Mouse (Mus musculus): ENCODE data around the gene Gm17334. TPM values are rescaled to one million over a fixed set of nuclear protein-coding genes. Genes with fewer than 3 reads are reported as not detected.
A peak's percentile ranks its signal among the peaks of the same experiment; 100 is the strongest.

Gm17334 gene
- total RNA-seq, 1 experiment = 0.22 TPM

DNA sequence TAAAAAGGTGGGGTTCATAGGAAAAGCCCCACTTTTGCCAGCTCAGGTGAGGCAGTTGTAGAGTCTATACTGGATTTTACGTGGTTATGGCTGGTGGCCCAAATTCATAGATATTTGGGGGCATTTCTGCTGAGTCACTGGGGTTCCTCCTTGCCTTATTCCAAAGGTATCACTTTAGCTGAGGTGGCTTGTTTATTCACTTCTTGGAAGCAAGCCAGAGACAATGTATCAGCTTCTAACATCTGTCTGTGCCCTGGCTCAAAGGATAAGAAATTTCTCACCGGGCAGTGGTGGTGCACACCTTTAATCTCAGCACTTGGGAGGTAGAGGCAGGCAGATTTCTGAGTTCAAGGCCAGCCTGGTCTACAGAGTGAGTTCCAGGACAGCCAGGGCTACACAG, 6.8 kb upstream of the Gm17334 start:
- no peak overlapping the region for H3K4me3 ChIP-seq (ENCODE audit: insufficient read depth in 1 of 2, low read depth in 1 of 2, low read length in 2 of 2, poor library complexity in 1 of 2, severe bottlenecking in 1 of 2)
- H3K4me1 ChIP-seq (ENCODE audit: control insufficient read depth in 2 of 2, insufficient read depth in 2 of 2, low read length in 2 of 2, poor library complexity in 1 of 2) = peaks cover 7 to 39% of the 10 kb centered on the region in 2 experiments
- DNase-seq (ENCODE audit: low read depth, low spot score) = no peak
- H3K27ac ChIP-seq (ENCODE audit: insufficient read depth, low read depth, low read length, poor library complexity, severe bottlenecking) = no peak overlapping the region
- H3K9ac ChIP-seq (ENCODE audit: insufficient read depth, low read depth, low read length, poor library complexity, severe bottlenecking) = no peak overlapping the region
- in situ Hi-C loops (cut with MboI; ENCODE audit: low sequenced_read_pairs in 2 of 2, unreplicated experiment in 2 of 2) = no loop called here
- TF ChIP-seq MAFK (IDR thresholded peaks at IDR 0.05; ENCODE audit: insufficient read depth, low read depth, low read length) (0 out of 2 replicates have a peak, but pooled peaks have one; percentile 9), CHD2 (IDR thresholded peaks at IDR 0.05; ENCODE audit: low read depth, low read length) (no peak)
- peaks cover 33% of the 10 kb centered on the region for H3K36me3 ChIP-seq (ENCODE audit: control insufficient read depth, insufficient read depth, low read length, poor library complexity, severe bottlenecking)
- no peaks in the 10 kb centered on the region for H3K9me3 ChIP-seq (ENCODE audit: control insufficient read depth, insufficient read depth, low read depth, low read length)

DNA sequence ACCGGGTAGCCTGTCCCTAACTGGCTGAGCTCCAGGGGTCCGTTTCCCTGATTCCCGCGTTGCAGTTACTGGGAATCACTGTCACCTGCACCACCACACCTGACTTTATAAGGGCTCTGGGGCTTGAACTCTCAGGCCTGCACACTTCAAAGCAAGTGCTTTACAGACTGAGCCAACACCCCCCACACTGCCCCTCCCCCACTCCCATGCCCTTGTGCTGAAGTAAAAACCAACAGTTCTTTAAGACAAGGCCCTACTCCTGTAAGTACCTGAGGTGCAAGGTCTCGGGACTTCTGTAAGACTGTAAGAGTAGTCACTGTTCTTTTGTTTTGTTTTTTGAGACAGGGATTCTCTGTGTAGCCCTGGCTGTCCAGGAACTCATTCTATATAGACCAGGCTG, 5.5 kb upstream of the Gm17334 start:
- H3K4me1 ChIP-seq (ENCODE audit: control insufficient read depth in 2 of 2, insufficient read depth in 2 of 2, low read length in 2 of 2, poor library complexity in 1 of 2) = peaks cover 3 to 37% of the 10 kb centered on the region in 2 experiments; a peak in 3 of 4 replicates
- H3K4me3 ChIP-seq (ENCODE audit: insufficient read depth in 1 of 2, low read depth in 1 of 2, low read length in 2 of 2, poor library complexity in 1 of 2, severe bottlenecking in 1 of 2) = no peak overlapping the region
- no peaks in the 10 kb centered on the region for H3K9me3 ChIP-seq (ENCODE audit: control insufficient read depth, insufficient read depth, low read depth, low read length)
- H3K9ac ChIP-seq (ENCODE audit: insufficient read depth, low read depth, low read length, poor library complexity, severe bottlenecking) = no peak overlapping the region
- no peak overlapping the region for H3K27ac ChIP-seq (ENCODE audit: insufficient read depth, low read depth, low read length, poor library complexity, severe bottlenecking)
- TF ChIP-seq HCFC1 (IDR thresholded peaks at IDR 0.05; ENCODE audit: borderline replicate concordance, insufficient read depth, low read length) (no peak), ZNF384 (IDR thresholded peaks at IDR 0.05; ENCODE audit: low read depth, low read length) (no peak), ZC3H11A (IDR thresholded peaks at IDR 0.05; ENCODE audit: borderline replicate concordance, low read depth, low read length) (no peak), MAFK (IDR thresholded peaks at IDR 0.05; ENCODE audit: insufficient read depth, low read depth, low read length) (no peak), CHD2 (IDR thresholded peaks at IDR 0.05; ENCODE audit: low read depth, low read length) (no peak)
- H3K36me3 ChIP-seq (ENCODE audit: control insufficient read depth, insufficient read depth, low read length, poor library complexity, severe bottlenecking) = peaks cover 47% of the 10 kb centered on the region
- in situ Hi-C loops (cut with MboI; ENCODE audit: low sequenced_read_pairs in 2 of 2, unreplicated experiment in 2 of 2) = no loop called here
- DNase-seq (ENCODE audit: low read depth, low spot score) = no peak

DNA sequence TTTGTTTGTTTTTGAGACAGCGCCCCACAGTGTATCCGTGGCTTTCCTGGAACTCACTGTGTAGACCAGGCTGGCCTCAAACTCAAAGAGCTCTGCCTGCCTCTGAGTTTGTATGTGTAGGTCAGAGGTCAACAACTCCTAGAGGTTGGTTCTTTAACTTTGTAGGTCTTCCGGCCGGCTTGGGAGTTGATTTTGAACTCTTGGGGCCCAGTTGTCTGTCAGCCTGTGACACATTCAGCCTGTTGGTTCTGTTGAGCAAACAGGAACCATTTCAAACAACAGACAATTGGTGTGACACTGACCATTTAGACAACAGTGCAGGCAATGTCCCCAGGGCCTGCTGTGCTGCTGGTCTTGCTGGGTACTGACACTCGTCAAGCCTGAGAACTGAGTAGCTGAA, 4.7 kb upstream of the Gm17334 start:
- no peak overlapping the region for H3K9ac ChIP-seq (ENCODE audit: insufficient read depth, low read depth, low read length, poor library complexity, severe bottlenecking)
- no peak overlapping the region for H3K27ac ChIP-seq (ENCODE audit: insufficient read depth, low read depth, low read length, poor library complexity, severe bottlenecking)
- TF ChIP-seq MAFK (IDR thresholded peaks at IDR 0.05; ENCODE audit: insufficient read depth, low read depth, low read length) (no peak), CHD2 (IDR thresholded peaks at IDR 0.05; ENCODE audit: low read depth, low read length) (no peak), ZC3H11A (IDR thresholded peaks at IDR 0.05; ENCODE audit: borderline replicate concordance, low read depth, low read length) (no peak), ZNF384 (IDR thresholded peaks at IDR 0.05; ENCODE audit: low read depth, low read length) (no peak), HCFC1 (IDR thresholded peaks at IDR 0.05; ENCODE audit: borderline replicate concordance, insufficient read depth, low read length) (no peak)
- H3K4me1 ChIP-seq (ENCODE audit: control insufficient read depth in 2 of 2, insufficient read depth in 2 of 2, low read length in 2 of 2, poor library complexity in 1 of 2) = peaks cover 3 to 35% of the 10 kb centered on the region in 2 experiments; a peak in 3 of 4 replicates
- no peak for DNase-seq (ENCODE audit: low read depth, low spot score)
- H3K4me3 ChIP-seq (ENCODE audit: insufficient read depth in 1 of 2, low read depth in 1 of 2, low read length in 2 of 2, poor library complexity in 1 of 2, severe bottlenecking in 1 of 2) = no peak overlapping the region
- no peaks in the 10 kb centered on the region for H3K9me3 ChIP-seq (ENCODE audit: control insufficient read depth, insufficient read depth, low read depth, low read length)
- in situ Hi-C loops (cut with MboI; ENCODE audit: low sequenced_read_pairs in 2 of 2, unreplicated experiment in 2 of 2) = no loop called here
- H3K36me3 ChIP-seq (ENCODE audit: control insufficient read depth, insufficient read depth, low read length, poor library complexity, severe bottlenecking) = peaks cover 52% of the 10 kb centered on the region

DNA sequence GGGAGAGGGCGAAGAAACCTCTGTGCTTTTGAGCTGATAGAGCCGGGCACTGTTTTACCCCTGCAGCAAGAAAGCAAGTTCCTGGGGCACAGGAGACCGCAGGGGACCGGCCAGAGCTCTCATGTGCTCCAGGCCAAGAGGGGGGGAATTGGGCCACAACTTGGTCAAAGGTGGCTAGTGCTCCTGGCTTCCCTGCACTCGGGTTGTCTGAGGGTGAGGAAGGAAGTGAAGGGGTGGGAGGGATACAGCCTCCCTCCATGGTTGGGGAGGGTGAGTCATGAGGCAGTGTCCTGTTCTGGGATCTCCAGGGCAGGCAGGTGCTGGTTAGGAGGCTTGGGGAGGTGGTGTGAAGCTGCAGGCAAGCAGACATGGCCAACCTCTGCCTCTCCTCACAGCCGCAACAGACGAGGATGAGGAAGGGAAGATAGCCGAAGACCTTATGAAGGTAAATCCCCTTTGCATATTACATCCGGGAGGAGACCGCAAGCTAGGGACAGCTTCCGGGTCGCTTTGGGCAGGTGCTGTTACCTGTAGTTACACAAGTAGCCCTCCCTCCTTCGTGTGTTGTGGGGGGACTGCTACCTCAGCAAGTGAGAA, 1.8 kb upstream of the Gm17334 start:
- no peak overlapping the region for H3K27ac ChIP-seq (ENCODE audit: insufficient read depth, low read depth, low read length, poor library complexity, severe bottlenecking)
- H3K9me3 ChIP-seq (ENCODE audit: control insufficient read depth, insufficient read depth, low read depth, low read length) = no peaks in the 10 kb centered on the region
- no peak overlapping the region for H3K9ac ChIP-seq (ENCODE audit: insufficient read depth, low read depth, low read length, poor library complexity, severe bottlenecking)
- in situ Hi-C loops (cut with MboI; ENCODE audit: low sequenced_read_pairs in 2 of 2, unreplicated experiment in 2 of 2) = no loop called here
- DNase-seq (ENCODE audit: low read depth, low spot score) = no peak
- peaks cover 67% of the 10 kb centered on the region for H3K36me3 ChIP-seq (ENCODE audit: control insufficient read depth, insufficient read depth, low read length, poor library complexity, severe bottlenecking)
- H3K4me1 ChIP-seq (ENCODE audit: control insufficient read depth in 2 of 2, insufficient read depth in 2 of 2, low read length in 2 of 2, poor library complexity in 1 of 2) = peaks cover 0 to 31% of the 10 kb centered on the region in 2 experiments; a peak in 1 of 4 replicates
- TF ChIP-seq ZC3H11A (IDR thresholded peaks at IDR 0.05; ENCODE audit: borderline replicate concordance, low read depth, low read length) (no peak), CHD2 (IDR thresholded peaks at IDR 0.05; ENCODE audit: low read depth, low read length) (no peak), ZNF384 (IDR thresholded peaks at IDR 0.05; ENCODE audit: low read depth, low read length) (no peak), HCFC1 (IDR thresholded peaks at IDR 0.05; ENCODE audit: borderline replicate concordance, insufficient read depth, low read length) (no peak), MAFK (IDR thresholded peaks at IDR 0.05; ENCODE audit: insufficient read depth, low read depth, low read length) (no peak)
- H3K4me3 ChIP-seq (ENCODE audit: insufficient read depth in 1 of 2, low read depth in 1 of 2, low read length in 2 of 2, poor library complexity in 1 of 2, severe bottlenecking in 1 of 2) = no peak overlapping the region
